Mouse (Mus musculus): ENCODE measurements around the gene Olfr161. TPM values are rescaled to one million over a fixed set of nuclear protein-coding genes. Genes with fewer than 3 reads are reported as not detected.
"Not testable (repeated sequence)": the region's sequence is repeated elsewhere in the genome, so short reads cannot be mapped to it uniquely, and the experiment has no call there.

Olfr161 gene
- not detected in 2 replicates for polyA plus RNA-seq (2012; rRNA removed)

DNA sequence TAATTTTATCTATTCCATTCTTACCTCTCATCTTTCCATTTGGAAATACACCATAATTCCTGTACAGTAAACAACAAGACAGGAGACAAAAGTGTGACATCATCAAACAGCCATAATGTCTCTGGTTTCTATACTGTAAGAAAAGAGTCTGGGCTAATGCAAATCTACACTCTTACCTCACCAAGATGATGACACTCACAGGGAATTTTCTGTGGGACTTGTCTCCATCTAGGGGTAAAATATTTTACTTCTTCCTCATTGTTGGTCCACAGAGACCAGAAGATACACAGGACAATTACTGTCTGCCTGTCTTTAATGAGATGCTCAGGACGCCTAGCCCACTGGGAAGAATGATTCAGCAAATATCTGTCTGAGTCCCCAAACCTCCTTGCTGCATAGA is at the start of gene Olfr161:
Gene Olfr161 (plus strand): TSS at position 352 of the 400 bp plus-strand sequence.
- DNase-seq (ENCODE audit: low read depth): no peak
- TF ChIP-seq POLR2A (IDR thresholded peaks at IDR 0.05; ENCODE audit: borderline replicate concordance, extremely low read depth, insufficient read depth, insufficient read length, poor library complexity, severe bottlenecking) (no peak), CTCF (IDR thresholded peaks at IDR 0.05; ENCODE audit: borderline replicate concordance, extremely low read depth, insufficient read depth, insufficient read length) (no peak)

DNA sequence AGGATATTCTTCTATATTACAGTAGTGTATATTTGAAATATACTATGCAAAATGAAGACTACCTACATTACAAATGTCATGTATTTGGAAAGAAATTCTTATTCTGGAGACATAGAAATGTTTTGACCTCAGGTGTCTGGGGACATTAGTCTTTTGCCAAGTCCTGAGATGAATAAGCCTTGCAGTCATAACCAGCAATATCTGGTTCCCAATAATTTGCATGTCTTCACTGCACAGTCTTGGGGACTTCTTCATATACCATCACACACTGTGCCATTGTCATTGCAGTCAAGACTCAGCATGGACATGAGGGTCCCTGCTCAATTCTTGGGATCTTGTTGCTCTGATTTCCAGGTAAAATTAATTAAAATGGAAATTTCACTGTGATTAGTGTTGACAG is 27.3 kb upstream of the Olfr161 start:
- DNase-seq (ENCODE audit: low read depth): no peak
- TF ChIP-seq CTCF (IDR thresholded peaks at IDR 0.05; ENCODE audit: borderline replicate concordance, extremely low read depth, insufficient read depth, insufficient read length): no peak
- TF ChIP-seq POLR2A (IDR thresholded peaks at IDR 0.05; ENCODE audit: borderline replicate concordance, extremely low read depth, insufficient read depth, insufficient read length, poor library complexity, severe bottlenecking): no peak

GRCm38 (mm10) chr16:3577658-3578057 is 13.2 kb upstream of the Olfr161 start:
- DNase-seq (ENCODE audit: low read depth): not testable (repeated sequence)

DNA sequence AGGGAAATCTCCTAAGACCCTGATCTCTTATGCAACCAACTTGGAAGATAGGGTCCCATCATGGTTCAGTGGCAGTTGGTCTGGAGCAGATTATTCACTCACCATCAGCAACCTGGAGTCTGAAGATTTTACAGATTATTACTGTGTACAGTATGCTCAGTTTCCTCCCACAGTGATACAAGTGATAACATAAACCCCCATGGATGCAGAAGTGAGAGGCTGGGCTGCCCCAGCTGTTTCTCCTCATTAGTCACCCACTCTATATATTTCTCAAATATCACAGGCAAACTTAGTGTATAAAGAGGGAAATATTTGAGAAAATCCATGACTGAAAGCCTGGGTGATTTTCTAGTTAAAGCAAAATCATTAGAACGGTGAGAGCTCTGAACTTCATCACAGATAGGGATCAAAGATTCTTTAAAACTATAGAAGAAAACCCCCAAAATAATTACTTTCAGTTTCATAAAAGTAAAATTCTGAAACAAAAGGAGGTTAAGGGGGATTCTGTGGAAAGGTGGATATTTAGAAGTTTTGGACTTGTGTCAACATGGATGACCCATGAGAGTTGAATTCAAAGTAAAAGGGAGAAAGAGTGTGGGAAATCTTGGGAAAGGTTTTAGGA is 12.5 kb upstream of the Olfr161 start:
- not testable (repeated sequence) for DNase-seq (ENCODE audit: low read depth)

GRCm38 (mm10) chr16:3631376-3631775 is 40.5 kb downstream of the Olfr161 start:
- DNase-seq (ENCODE audit: low read depth): not testable (repeated sequence)

DNA sequence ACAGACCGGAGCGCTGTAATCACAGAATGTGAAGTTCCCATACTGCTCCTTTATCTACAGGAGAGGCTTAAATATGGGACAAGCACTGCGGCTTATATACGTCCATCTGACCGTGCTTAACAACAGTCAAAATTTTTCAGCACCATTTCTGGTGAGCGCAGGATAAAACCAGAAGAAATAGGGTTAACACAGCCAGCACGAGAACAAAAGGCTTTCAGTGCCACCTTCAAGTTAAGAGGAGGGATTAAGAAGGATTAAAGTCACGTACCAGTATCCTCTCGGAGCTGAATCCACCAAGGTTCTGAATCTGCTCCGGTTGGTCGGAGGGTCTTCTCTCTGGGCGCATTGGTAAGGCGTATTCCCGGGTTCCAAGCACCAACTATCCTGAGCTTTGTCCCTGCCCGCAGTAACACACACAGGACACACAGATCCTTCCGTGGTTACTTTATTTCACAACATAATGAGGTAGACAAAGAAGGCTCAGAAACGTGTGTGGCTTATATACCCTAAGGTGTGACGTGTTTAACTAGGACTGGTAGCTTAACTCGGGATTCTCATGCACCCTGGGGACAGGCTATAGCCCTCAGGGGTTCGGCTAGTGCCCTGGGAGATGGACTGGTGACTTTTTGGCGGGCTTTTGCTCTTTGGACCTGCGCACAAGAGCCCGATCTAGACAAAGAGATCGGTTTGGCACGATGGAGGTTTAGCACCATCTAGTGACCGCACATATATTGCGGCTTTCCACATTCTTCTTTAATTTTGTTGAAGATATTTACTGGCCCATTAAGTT is 41.9 kb downstream of the Olfr161 start:
- peak; percentile 71 for DNase-seq (ENCODE audit: low read depth)

Other genes with a start within 250 kb of the Olfr161 start
- gene Mefv, start 127.1 kb downstream of the Olfr161 start, polyA plus RNA-seq (2012; rRNA removed): 0.03 TPM in 2 replicates
- gene Zfp263, start 153.1 kb downstream of the Olfr161 start, polyA plus RNA-seq (2012; rRNA removed): 18.3 and 22.5 TPM in 2 replicates
- not detected in 2 replicates for gene Olfr15, start 239.8 kb downstream of the Olfr161 start, polyA plus RNA-seq (2012; rRNA removed)